Mouse (Mus musculus) activated CD4-positive, CD25-positive, alpha-beta regulatory T cell, adult 4 months (primary cell): ENCODE measurements at regions not wholly inside any gene's neighbourhood (a gene's known extent, or its start where the extent isn't known, plus 50 kb on each side); places are given as distances from the start of the nearest gene placed in this dataset.
"Not testable (repeated sequence)": the region's sequence is repeated elsewhere in the genome, so short reads cannot be mapped to it uniquely, and the experiment has no call there.

Source experiments
- ATAC-seq: one replicate; pipeline ENCODE4 v1.8.0; 2017

- ATAC-seq = no peak
Measured at GRCm38 (mm10) chr13:97333801-97334534, 93.1 kb downstream of the Enc1 start.

- no peak for ATAC-seq
Measured at GRCm38 (mm10) chr13:97331072-97331471, 90.2 kb downstream of the Enc1 start.

GRCm38 (mm10) chr13:97321307-97321706 lies 80.4 kb downstream of the Enc1 start:
- ATAC-seq = not testable (repeated sequence)

- no peak for ATAC-seq
Measured at GRCm38 (mm10) chr13:97320756-97321155, 79.9 kb downstream of the Enc1 start.

GRCm38 (mm10) chr13:97320298-97320697 lies 79.4 kb downstream of the Enc1 start:
- no peak for ATAC-seq

GRCm38 (mm10) chr13:97317633-97318032 lies 76.7 kb downstream of the Enc1 start:
- ATAC-seq = no peak

- no peak for ATAC-seq
Measured at GRCm38 (mm10) chr13:97312420-97313370, 71.8 kb downstream of the Enc1 start.

- ATAC-seq = no peak
Measured at GRCm38 (mm10) chr13:97311340-97311739, 70.4 kb downstream of the Enc1 start.

GRCm38 (mm10) chr13:97310855-97311189 lies 69.9 kb downstream of the Enc1 start:
- ATAC-seq = no peak

GRCm38 (mm10) chr13:97310186-97310854 lies 69.4 kb downstream of the Enc1 start:
- no peak for ATAC-seq

- ATAC-seq = no peak
Measured at GRCm38 (mm10) chr13:97309411-97309810, 68.5 kb downstream of the Enc1 start.

- ATAC-seq = no peak
Measured at GRCm38 (mm10) chr13:97308431-97308830, 67.5 kb downstream of the Enc1 start.
